In the genomic region with DNA sequence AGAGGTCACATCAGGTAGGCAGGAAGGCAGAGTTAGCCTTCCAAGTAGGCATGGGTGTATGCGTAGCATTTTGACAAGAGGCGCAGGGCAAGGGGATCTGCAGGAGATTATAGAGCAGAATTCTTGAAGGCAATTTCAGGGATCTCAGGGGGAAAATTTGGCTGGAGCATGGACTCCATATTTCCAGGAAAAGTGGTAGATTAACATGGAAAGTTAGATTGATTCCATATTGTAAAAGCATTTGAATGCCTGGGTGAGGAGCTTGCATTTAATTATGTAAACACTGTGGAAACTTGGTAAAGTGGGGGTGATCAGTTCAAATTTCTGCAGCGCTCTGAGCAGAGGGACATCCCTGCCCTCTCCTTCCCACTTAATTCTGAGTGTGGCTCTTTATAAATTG, we compare ENCODE assay signal across 16 mouse cellular contexts.
"Had no signal": no experiment of that assay in that cellular context is flagged by ENCODE, and none has a peak within 500 bp of the region (broad histone marks: within the 10 kb centered on the region; RNA-seq: fewer than 3 reads in every experiment).

No protein-coding gene starts in this region.

- H3K9me3 ChIP-seq: neural tube, embryonic 12.5 days; neural tube, embryonic 13.5 days; neural tube, embryonic 15.5 days; stomach, embryonic 15.5 days had no signal

- H3K27ac ChIP-seq: neural tube, embryonic 12.5 days; neural tube, embryonic 13.5 days; neural tube, embryonic 15.5 days; stomach, embryonic 15.5 days; stomach, postnatal 0 days had no signal

- H3K27me3 ChIP-seq: neural tube, embryonic 12.5 days; neural tube, embryonic 13.5 days; neural tube, embryonic 15.5 days; stomach, embryonic 15.5 days had no signal

- DNase-seq: retina, postnatal 1 day; right cerebral cortex, postnatal 14 days; right cerebral cortex, postnatal 25 days; right cerebral cortex, postnatal 4 days; spleen, adult 18-20 months; thymus, adult 18-20 months; thymus, adult 2 months; thymus, postnatal 14 days; thymus, postnatal 25 days; thymus, postnatal 36 days; thymus, postnatal 4 days had no signal

- H3K4me2 ChIP-seq: neural tube, embryonic 12.5 days; neural tube, embryonic 13.5 days; neural tube, embryonic 15.5 days; stomach, embryonic 15.5 days had no signal

- H3K4me3 ChIP-seq: neural tube, embryonic 12.5 days; neural tube, embryonic 13.5 days; neural tube, embryonic 15.5 days; stomach, embryonic 15.5 days had no signal

- H3K36me3 ChIP-seq: neural tube, embryonic 12.5 days; neural tube, embryonic 13.5 days; neural tube, embryonic 15.5 days; stomach, embryonic 15.5 days had no signal

- H3K9ac ChIP-seq: neural tube, embryonic 12.5 days; neural tube, embryonic 13.5 days; neural tube, embryonic 15.5 days; stomach, embryonic 15.5 days had no signal

- H3K4me1 ChIP-seq: neural tube, embryonic 12.5 days; neural tube, embryonic 13.5 days; neural tube, embryonic 15.5 days; stomach, embryonic 15.5 days had no signal
